Mouse (Mus musculus): ENCODE measurements around the gene Cd99l2.
"Not testable (repeated sequence)": the region's sequence is repeated elsewhere in the genome, so short reads cannot be mapped to it uniquely, and the experiment has no call there.

The Cd99l2 gene

GRCm38 (mm10) chrX:71492634-71493278, at the start of gene Cd99l2:
Cd99l2 (minus strand) TSS chrX:71492849.
- peak; percentile 69 for DNase-seq (ENCODE audit: low read depth, low spot score)

- no peak for DNase-seq (ENCODE audit: low read depth, low spot score)
These were observed 48.3 kb upstream of the Cd99l2 start for GRCm38 (mm10) chrX:71540821-71541510.

- DNase-seq (ENCODE audit: low read depth, low spot score) = no peak
These were observed 45.1 kb upstream of the Cd99l2 start for GRCm38 (mm10) chrX:71537791-71538190.

GRCm38 (mm10) chrX:71534102-71534501, 41.5 kb upstream of the Cd99l2 start:
- peak; percentile 3 for DNase-seq (ENCODE audit: low read depth, low spot score)

- DNase-seq (ENCODE audit: low read depth, low spot score) = peak; percentile 7
These were observed 40.0 kb upstream of the Cd99l2 start for GRCm38 (mm10) chrX:71532635-71533034.

GRCm38 (mm10) chrX:71528646-71529045, 36.0 kb upstream of the Cd99l2 start:
- no peak for DNase-seq (ENCODE audit: low read depth, low spot score)

GRCm38 (mm10) chrX:71528150-71528549, 35.5 kb upstream of the Cd99l2 start:
- DNase-seq (ENCODE audit: low read depth, low spot score) = no peak

GRCm38 (mm10) chrX:71527461-71527860, 34.8 kb upstream of the Cd99l2 start:
- no peak for DNase-seq (ENCODE audit: low read depth, low spot score)

- DNase-seq (ENCODE audit: low read depth, low spot score) = no peak
These were observed 33.1 kb upstream of the Cd99l2 start for GRCm38 (mm10) chrX:71525593-71526299.

- no peak for DNase-seq (ENCODE audit: low read depth, low spot score)
These were observed 31.7 kb upstream of the Cd99l2 start for GRCm38 (mm10) chrX:71524310-71524709.

- no peak for DNase-seq (ENCODE audit: low read depth, low spot score)
These were observed 30.2 kb upstream of the Cd99l2 start for GRCm38 (mm10) chrX:71522889-71523288.

- DNase-seq (ENCODE audit: low read depth, low spot score) = no peak
These were observed 26.6 kb upstream of the Cd99l2 start for GRCm38 (mm10) chrX:71519252-71519651.

GRCm38 (mm10) chrX:71506591-71506990, 13.9 kb upstream of the Cd99l2 start:
- DNase-seq (ENCODE audit: low read depth, low spot score) = not testable (repeated sequence)

- DNase-seq (ENCODE audit: low read depth, low spot score) = peak; percentile 21
These were observed 619 bp upstream of the Cd99l2 start for GRCm38 (mm10) chrX:71493279-71493656.

GRCm38 (mm10) chrX:71491931-71492633, 567 bp downstream of the Cd99l2 start:
- no peak for DNase-seq (ENCODE audit: low read depth, low spot score)

GRCm38 (mm10) chrX:71489353-71489752, 3.3 kb downstream of the Cd99l2 start:
- no peak for DNase-seq (ENCODE audit: low read depth, low spot score)

GRCm38 (mm10) chrX:71482244-71482643, 10.4 kb downstream of the Cd99l2 start:
- no peak for DNase-seq (ENCODE audit: low read depth, low spot score)

GRCm38 (mm10) chrX:71475992-71476391, 16.7 kb downstream of the Cd99l2 start:
- no peak for DNase-seq (ENCODE audit: low read depth, low spot score)

- no peak for DNase-seq (ENCODE audit: low read depth, low spot score)
These were observed 17.2 kb downstream of the Cd99l2 start for GRCm38 (mm10) chrX:71475497-71475896.

GRCm38 (mm10) chrX:71475084-71475483, 17.6 kb downstream of the Cd99l2 start:
- DNase-seq (ENCODE audit: low read depth, low spot score) = no peak

GRCm38 (mm10) chrX:71474296-71474956, 18.2 kb downstream of the Cd99l2 start:
- no peak for DNase-seq (ENCODE audit: low read depth, low spot score)
